Mouse (Mus musculus) C2C12 (cell line): Measurements from ENCODE around the gene Lrcol1.

ENCODE experiments used
- CEBPB ChIP-seq: IDR thresholded peaks from one replicate; pipeline ENCODE4 v1.6.1; 2011; ENCODE audit warnings: low read depth, mild to moderate bottlenecking, control low read depth, moderate library complexity
- CTCF ChIP-seq: IDR thresholded peaks from one replicate; pipeline ENCODE4 v1.5.1; 2011; ENCODE audit not compliant: control insufficient read depth, insufficient read depth, insufficient read length
- MAX ChIP-seq: IDR thresholded peaks from one replicate; pipeline ENCODE4 v1.6.1; 2011; ENCODE audit warnings: mild to moderate bottlenecking, control low read depth
- MYOG ChIP-seq: IDR thresholded peaks from one replicate; pipeline ENCODE4 v1.6.1; 2011; ENCODE audit not compliant: control insufficient read depth, insufficient read length; ENCODE audit errors: extremely low read depth
- USF1 ChIP-seq: IDR thresholded peaks from one replicate; pipeline ENCODE4 v1.6.1; 2011; ENCODE audit warnings: low read depth, mild to moderate bottlenecking, control low read depth, moderate library complexity

- TF ChIP-seq MAX (no peak), CTCF (no peak), USF1 (no peak), CEBPB (no peak), MYOG (no peak)
These were observed at the start of gene Lrcol1 for GRCm38 (mm10) chr5:110344524-110344923.
